Mouse (Mus musculus): Measurements from ENCODE around the gene Rassf1. TPM values are rescaled to one million over a fixed set of nuclear protein-coding genes. Genes with fewer than 3 reads are reported as not detected.

Gene Rassf1
- polyA plus RNA-seq, 1 experiment = 24.4 TPM

GRCm38 (mm10) chr9:107576357-107577107, 25.2 kb downstream of the Rassf1 start, which contains the start of gene Hyal1:
Hyal1 (plus strand) TSS chr9:107576927.
- H3K27ac ChIP-seq (ENCODE audit: insufficient read depth, low read length) = 0 out of 2 replicates have a peak within 1 kb of the TSS, but pooled peaks have one; percentile 25
- TF ChIP-seq CTCF (IDR thresholded peaks at IDR 0.05; ENCODE audit: extremely low read depth, insufficient read depth, low read length) (no peak), POLR2A (IDR thresholded peaks at IDR 0.05; ENCODE audit: extremely low read depth, insufficient read depth, low read length) (peak; percentile 55; the same call in 1 of the 2 replicates)
- H3K4me3 ChIP-seq (ENCODE audit: insufficient read depth, low read length) = peak within 1 kb of the TSS; percentile 16; the same call in 1 of the 2 replicates
- peaks cover 6% of the 10 kb centered on the region for H3K4me1 ChIP-seq (ENCODE audit: control insufficient read depth, insufficient read depth, low read length)

- H3K4me3 ChIP-seq (ENCODE audit: insufficient read depth, low read length) = no peak overlapping the region
Observed at GRCm38 (mm10) chr9:107577871-107578270, 26.5 kb downstream of the Rassf1 start.

GRCm38 (mm10) chr9:107578587-107578986, 27.2 kb downstream of the Rassf1 start, which contains the start of gene Naa80:
Naa80 (plus strand) TSS chr9:107578887.
- Histone ChIP-seq H3K4me3 (ENCODE audit: insufficient read depth, low read length) (no peak within 1 kb of the TSS), H3K4me1 (ENCODE audit: control insufficient read depth, insufficient read depth, low read length) (peaks cover 6% of the 10 kb centered on the region), H3K27ac (ENCODE audit: insufficient read depth, low read length) (no peak within 1 kb of the TSS)
- TF ChIP-seq POLR2A (IDR thresholded peaks at IDR 0.05; ENCODE audit: extremely low read depth, insufficient read depth, low read length) (no peak), CTCF (IDR thresholded peaks at IDR 0.05; ENCODE audit: extremely low read depth, insufficient read depth, low read length) (no peak)

More at GRCm38 (mm10) chr9:107577871-107578270, 26.5 kb downstream of the Rassf1 start:
- Histone ChIP-seq H3K27ac (ENCODE audit: insufficient read depth, low read length) (no peak overlapping the region), H3K4me1 (ENCODE audit: control insufficient read depth, insufficient read depth, low read length) (peaks cover 6% of the 10 kb centered on the region)
- TF ChIP-seq CTCF (IDR thresholded peaks at IDR 0.05; ENCODE audit: extremely low read depth, insufficient read depth, low read length) (no peak), POLR2A (IDR thresholded peaks at IDR 0.05; ENCODE audit: extremely low read depth, insufficient read depth, low read length) (no peak)

GRCm38 (mm10) chr9:107579023-107579900, 27.9 kb downstream of the Rassf1 start:
- peaks cover 6% of the 10 kb centered on the region for H3K4me1 ChIP-seq (ENCODE audit: control insufficient read depth, insufficient read depth, low read length)
- TF ChIP-seq POLR2A (IDR thresholded peaks at IDR 0.05; ENCODE audit: extremely low read depth, insufficient read depth, low read length) (no peak), CTCF (IDR thresholded peaks at IDR 0.05; ENCODE audit: extremely low read depth, insufficient read depth, low read length) (no peak)
- H3K4me3 ChIP-seq (ENCODE audit: insufficient read depth, low read length) = no peak overlapping the region
- H3K27ac ChIP-seq (ENCODE audit: insufficient read depth, low read length) = no peak overlapping the region

- H3K4me1 ChIP-seq (ENCODE audit: control insufficient read depth, insufficient read depth, low read length) = peaks cover 6% of the 10 kb centered on the region
- H3K4me3 ChIP-seq (ENCODE audit: insufficient read depth, low read length) = peak within 1 kb of the TSS; percentile 69
- TF ChIP-seq POLR2A (IDR thresholded peaks at IDR 0.05; ENCODE audit: extremely low read depth, insufficient read depth, low read length) (peak; percentile 86), CTCF (IDR thresholded peaks at IDR 0.05; ENCODE audit: extremely low read depth, insufficient read depth, low read length) (no peak)
- H3K27ac ChIP-seq (ENCODE audit: insufficient read depth, low read length) = 0 out of 2 replicates have a peak within 1 kb of the TSS, but pooled peaks have one; percentile 3
Observed at GRCm38 (mm10) chr9:107580501-107581317, 29.4 kb downstream of the Rassf1 start, which contains the start of gene Hyal3. Hyal3 (plus strand) TSS chr9:107580818.

- H3K27ac ChIP-seq (ENCODE audit: insufficient read depth, low read length) = no peak overlapping the region
- peak overlapping the region; percentile 69; the same call in 1 of the 2 replicates for H3K4me3 ChIP-seq (ENCODE audit: insufficient read depth, low read length)
Observed at GRCm38 (mm10) chr9:107581584-107581983, 30.2 kb downstream of the Rassf1 start.

GRCm38 (mm10) chr9:107582509-107583062, 31.2 kb downstream of the Rassf1 start:
- no peak overlapping the region for H3K27ac ChIP-seq (ENCODE audit: insufficient read depth, low read length)
- TF ChIP-seq POLR2A (IDR thresholded peaks at IDR 0.05; ENCODE audit: extremely low read depth, insufficient read depth, low read length) = no peak
- no peak for TF ChIP-seq CTCF (IDR thresholded peaks at IDR 0.05; ENCODE audit: extremely low read depth, insufficient read depth, low read length)

More at GRCm38 (mm10) chr9:107581584-107581983, 30.2 kb downstream of the Rassf1 start:
- TF ChIP-seq CTCF (IDR thresholded peaks at IDR 0.05; ENCODE audit: extremely low read depth, insufficient read depth, low read length) = no peak
- no peak for TF ChIP-seq POLR2A (IDR thresholded peaks at IDR 0.05; ENCODE audit: extremely low read depth, insufficient read depth, low read length)
- H3K4me1 ChIP-seq (ENCODE audit: control insufficient read depth, insufficient read depth, low read length) = peaks cover 6% of the 10 kb centered on the region

GRCm38 (mm10) chr9:107583174-107583573, 31.8 kb downstream of the Rassf1 start:
- TF ChIP-seq POLR2A (IDR thresholded peaks at IDR 0.05; ENCODE audit: extremely low read depth, insufficient read depth, low read length) (no peak), CTCF (IDR thresholded peaks at IDR 0.05; ENCODE audit: extremely low read depth, insufficient read depth, low read length) (no peak)
- Histone ChIP-seq H3K4me3 (ENCODE audit: insufficient read depth, low read length) (no peak overlapping the region), H3K4me1 (ENCODE audit: control insufficient read depth, insufficient read depth, low read length) (peaks cover 6% of the 10 kb centered on the region), H3K27ac (ENCODE audit: insufficient read depth, low read length) (no peak overlapping the region)

More at GRCm38 (mm10) chr9:107582509-107583062, 31.2 kb downstream of the Rassf1 start:
- Histone ChIP-seq H3K4me1 (ENCODE audit: control insufficient read depth, insufficient read depth, low read length) (peaks cover 6% of the 10 kb centered on the region), H3K4me3 (ENCODE audit: insufficient read depth, low read length) (no peak overlapping the region)

Data from cortical plate, adult 2 months (tissue).